Mouse (Mus musculus) heart, adult 2 months (tissue): ENCODE results near the gene Slc43a2.
"Not testable (repeated sequence)": the region's sequence is repeated elsewhere in the genome, so short reads cannot be mapped to it uniquely, and the experiment has no call there.

ENCODE experiments used
- CTCF ChIP-seq: fragments of 200-600 bp; IDR thresholded peaks from 2 replicates; pipeline ENCODE4 v1.8.1; 2022; ENCODE audit warnings: antibody characterized with exemption, mild to moderate bottlenecking, moderate library complexity
- EP300 ChIP-seq: fragments of 200-500 bp; IDR thresholded peaks from 2 replicates; pipeline ENCODE4 v1.6.1; 2011; ENCODE audit warnings: low read depth, low read length, control low read depth; ENCODE audit not compliant: insufficient read depth
- POLR2A ChIP-seq: fragments of 200-500 bp; IDR thresholded peaks from 2 replicates; pipeline ENCODE4 v1.6.1; 2011; ENCODE audit warnings: mild to moderate bottlenecking, low read depth, low read length, control low read depth; ENCODE audit not compliant: insufficient read depth

DNA sequence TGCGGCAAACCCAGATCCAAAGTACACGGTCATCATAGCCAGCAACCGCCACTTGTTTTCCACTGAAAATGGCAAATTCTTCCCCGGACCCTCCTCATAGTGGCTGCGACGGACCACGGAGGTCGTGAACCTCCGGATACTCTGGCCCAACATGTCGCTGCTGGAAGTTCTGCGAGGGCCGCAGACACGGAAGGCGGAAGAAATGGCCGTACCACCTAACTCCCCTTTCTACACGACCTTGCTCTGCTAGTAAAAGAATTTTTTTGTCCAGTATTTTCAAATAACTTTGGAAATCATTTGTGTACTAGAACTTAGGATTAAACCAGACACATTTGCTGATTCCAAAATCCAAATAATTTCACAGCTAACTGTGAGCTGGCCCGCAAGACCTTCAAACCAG lies 68.3 kb downstream of the Slc43a2 start:
- not testable (repeated sequence) for TF ChIP-seq EP300, CTCF, POLR2A
